Mouse (Mus musculus) liver, embryonic 15.5 days (tissue): ENCODE measurements around the gene Gatad2a. TPM values are rescaled to one million over a fixed set of nuclear protein-coding genes. Genes with fewer than 3 reads are reported as not detected.
"Not testable (repeated sequence)": the region's sequence is repeated elsewhere in the genome, so short reads cannot be mapped to it uniquely, and the experiment has no call there.

ENCODE experiments used
- ATAC-seq: fragments of 200-750 bp; cut with Nextera tagmentation; 2 replicates; pipeline ENCODE4 v1.8.0; 2017; ENCODE audit warnings: moderate number of reproducible peaks, mild to moderate bottlenecking, moderate library complexity; ENCODE audit not compliant: insufficient read depth
- H3K27ac ChIP-seq: fragments of 300-500 bp; sonication (generic); replicated peaks from 2 replicates; pipeline ENCODE4 v1.5.1; 2015; ENCODE audit warnings: mild to moderate bottlenecking, inconsistent platforms
- H3K27me3 ChIP-seq: fragments of 300-500 bp; sonication (generic); 2 replicates; pipeline ENCODE4 v1.6.1; 2015; ENCODE audit warnings: mild to moderate bottlenecking, inconsistent platforms
- H3K36me3 ChIP-seq: fragments of 300-500 bp; sonication (generic); replicated peaks from 2 replicates; pipeline ENCODE4 v1.6.1; 2015; ENCODE audit warnings: moderate library complexity, mild to moderate bottlenecking, inconsistent platforms
- H3K4me1 ChIP-seq: fragments of 300-500 bp; sonication (generic); replicated peaks from 2 replicates; pipeline ENCODE4 v1.6.1; 2015; ENCODE audit warnings: inconsistent platforms
- H3K4me2 ChIP-seq: fragments of 300-500 bp; sonication (generic); 2 replicates; pipeline ENCODE4 v1.6.1; 2015; ENCODE audit warnings: moderate library complexity, mild to moderate bottlenecking, inconsistent platforms
- H3K4me3 ChIP-seq: fragments of 300-500 bp; sonication (generic); replicated peaks from 2 replicates; pipeline ENCODE4 v1.5.1; 2015; ENCODE audit warnings: mild to moderate bottlenecking, inconsistent platforms
- H3K9ac ChIP-seq: fragments of 300-500 bp; sonication (generic); 2 replicates; pipeline ENCODE4 v1.6.1; 2015; ENCODE audit warnings: moderate library complexity, mild to moderate bottlenecking, inconsistent platforms
- H3K9me3 ChIP-seq: fragments of 300-500 bp; sonication (generic); replicated peaks from 2 replicates; pipeline ENCODE4 v1.6.1; 2016; ENCODE audit warnings: inconsistent platforms
- WGBS: fragments of 180-500 bp; shearing (Covaris S2); methylation state at CpG from one replicate; pipeline ENCODE4 v1.1.7; 2015; ENCODE audit warnings: mixed read lengths; ENCODE audit not compliant: insufficient replicate concordance; 5-methylcytosine and 5-hydroxymethylcytosine counted together
- polyA plus RNA-seq: library from polyadenylated mRNA; unstranded; fragments of >200 nt; fragmentation: Nextera tagmentation; extraction: Ambion mirVana; gene quantifications from 2 replicates; pipeline ENCODE4 v1.2.1, GENCODE M21; 2015

Gene Gatad2a
- polyA plus RNA-seq, 1 experiment from 2014 or later: 28.0 TPM

GRCm38 (mm10) chr8:70012350-70012749, 16.2 kb upstream of the Gatad2a start:
- ATAC-seq: no peak
- Histone ChIP-seq H3K27ac (no peak overlapping the region), H3K36me3 (peaks cover 12% of the 10 kb centered on the region), H3K9me3 (no peaks in the 10 kb centered on the region), H3K4me3 (no peak overlapping the region), H3K27me3 (no peaks in the 10 kb centered on the region), H3K9ac (no peak overlapping the region), H3K4me1 (peaks cover 4% of the 10 kb centered on the region; the same call in 1 of the 2 replicates), H3K4me2 (no peak overlapping the region)
- WGBS: 52% methylated on average over 3 of the region's 3 CpGs

GRCm38 (mm10) chr8:70010796-70011195, 14.6 kb upstream of the Gatad2a start:
- not testable (repeated sequence) for H3K4me1 ChIP-seq, H3K4me2 ChIP-seq, H3K4me3 ChIP-seq, H3K27me3 ChIP-seq, H3K27ac ChIP-seq, ATAC-seq, H3K9me3 ChIP-seq, H3K36me3 ChIP-seq, H3K9ac ChIP-seq
- WGBS: 78% methylated on average over 14 of the region's 14 CpGs

GRCm38 (mm10) chr8:70005178-70005577, 9.0 kb upstream of the Gatad2a start:
- H3K36me3 ChIP-seq: no peaks in the 10 kb centered on the region
- H3K4me3 ChIP-seq: no peak overlapping the region
- H3K27me3 ChIP-seq: no peaks in the 10 kb centered on the region
- H3K9ac ChIP-seq: no peak overlapping the region
- 26% methylated on average over 2 of the region's 2 CpGs for WGBS
- no peaks in the 10 kb centered on the region for H3K9me3 ChIP-seq
- no peak overlapping the region for H3K4me2 ChIP-seq
- H3K27ac ChIP-seq: no peak overlapping the region
- ATAC-seq: no peak
- H3K4me1 ChIP-seq: peaks cover 34% of the 10 kb centered on the region

- H3K4me3 ChIP-seq: no peak overlapping the region
- no peaks in the 10 kb centered on the region for H3K9me3 ChIP-seq
- no peak overlapping the region for H3K4me2 ChIP-seq
- H3K27ac ChIP-seq: no peak overlapping the region
- H3K36me3 ChIP-seq: no peaks in the 10 kb centered on the region
- no peak for ATAC-seq
- H3K9ac ChIP-seq: no peak overlapping the region
- peaks cover 34% of the 10 kb centered on the region for H3K4me1 ChIP-seq
- H3K27me3 ChIP-seq: no peaks in the 10 kb centered on the region
Measured at GRCm38 (mm10) chr8:70004345-70004744, 8.2 kb upstream of the Gatad2a start.

- no peaks in the 10 kb centered on the region for H3K27me3 ChIP-seq
- H3K4me3 ChIP-seq: no peak overlapping the region
- H3K4me2 ChIP-seq: no peak overlapping the region
- H3K9me3 ChIP-seq: no peaks in the 10 kb centered on the region
- H3K9ac ChIP-seq: no peak overlapping the region
- H3K36me3 ChIP-seq: no peaks in the 10 kb centered on the region
- no peak for ATAC-seq
- no peak overlapping the region for H3K27ac ChIP-seq
- 38% methylated on average over 4 of the region's 4 CpGs for WGBS
- peaks cover 30% of the 10 kb centered on the region for H3K4me1 ChIP-seq
Measured at GRCm38 (mm10) chr8:70003204-70003657, 7.0 kb upstream of the Gatad2a start.

GRCm38 (mm10) chr8:70001892-70002191, 5.7 kb upstream of the Gatad2a start:
- WGBS: 18% methylated on average over 7 of the region's 7 CpGs
- ATAC-seq: not testable (repeated sequence)

GRCm38 (mm10) chr8:70001176-70001891, 5.2 kb upstream of the Gatad2a start:
- ATAC-seq: peak; percentile 74
- WGBS: under 1% methylated on average over 16 of the region's 16 CpGs

More at GRCm38 (mm10) chr8:70001892-70002191, 5.7 kb upstream of the Gatad2a start:
- H3K4me2 ChIP-seq: peak overlapping the region; percentile 77
- H3K9ac ChIP-seq: 0 out of 2 replicates have a peak overlapping the region, but pooled peaks have one; percentile 46
- peak overlapping the region; percentile 43 for H3K4me3 ChIP-seq
- peaks cover 35% of the 10 kb centered on the region for H3K4me1 ChIP-seq
- not testable (repeated sequence) for H3K9me3 ChIP-seq, H3K36me3 ChIP-seq, H3K27me3 ChIP-seq
- H3K27ac ChIP-seq: peak overlapping the region; percentile 84

GRCm38 (mm10) chr8:70000226-70000625, 4.0 kb upstream of the Gatad2a start:
- H3K27ac ChIP-seq: no peak overlapping the region
- H3K4me1 ChIP-seq: peaks cover 38% of the 10 kb centered on the region
- no peaks in the 10 kb centered on the region for H3K36me3 ChIP-seq
- no peak for ATAC-seq
- H3K4me2 ChIP-seq: no peak overlapping the region
- H3K9ac ChIP-seq: no peak overlapping the region
- 81% methylated on average over 2 of the region's 2 CpGs for WGBS
- no peaks in the 10 kb centered on the region for H3K27me3 ChIP-seq
- no peaks in the 10 kb centered on the region for H3K9me3 ChIP-seq
- H3K4me3 ChIP-seq: no peak overlapping the region

More at GRCm38 (mm10) chr8:70001176-70001891, 5.2 kb upstream of the Gatad2a start:
- peak overlapping the region; percentile 84 for H3K27ac ChIP-seq
- H3K27me3 ChIP-seq: no peaks in the 10 kb centered on the region
- no peaks in the 10 kb centered on the region for H3K9me3 ChIP-seq
- H3K4me1 ChIP-seq: peaks cover 39% of the 10 kb centered on the region
- peak overlapping the region; percentile 46 for H3K9ac ChIP-seq
- no peaks in the 10 kb centered on the region for H3K36me3 ChIP-seq
- H3K4me3 ChIP-seq: peak overlapping the region; percentile 43
- peak overlapping the region; percentile 77 for H3K4me2 ChIP-seq

- Histone ChIP-seq H3K9me3 (no peaks in the 10 kb centered on the region), H3K36me3 (no peaks in the 10 kb centered on the region), H3K27me3 (no peaks in the 10 kb centered on the region), H3K27ac (no peak overlapping the region), H3K9ac (no peak overlapping the region), H3K4me1 (peaks cover 46% of the 10 kb centered on the region), H3K4me3 (no peak overlapping the region), H3K4me2 (no peak overlapping the region)
- no peak for ATAC-seq
- WGBS: 85% methylated on average over 4 of the region's 4 CpGs
Measured at GRCm38 (mm10) chr8:69999236-69999635, 3.1 kb upstream of the Gatad2a start.

- no peak overlapping the region for H3K4me3 ChIP-seq
- H3K27ac ChIP-seq: no peak overlapping the region
- WGBS: 78% methylated on average over 3 of the region's 3 CpGs
- H3K4me2 ChIP-seq: no peak overlapping the region
- H3K36me3 ChIP-seq: no peaks in the 10 kb centered on the region
- no peaks in the 10 kb centered on the region for H3K9me3 ChIP-seq
- H3K27me3 ChIP-seq: no peaks in the 10 kb centered on the region
- peaks cover 52% of the 10 kb centered on the region for H3K4me1 ChIP-seq
- ATAC-seq: no peak
- no peak overlapping the region for H3K9ac ChIP-seq
Measured at GRCm38 (mm10) chr8:69998706-69999105, 2.5 kb upstream of the Gatad2a start.

- Histone ChIP-seq H3K9ac (peak overlapping the region; percentile 87), H3K27ac (peak overlapping the region; percentile 96), H3K9me3 (no peaks in the 10 kb centered on the region), H3K36me3 (peaks cover 10% of the 10 kb centered on the region), H3K4me1 (peaks cover 46% of the 10 kb centered on the region), H3K4me2 (peak overlapping the region; percentile 96), H3K4me3 (peak overlapping the region; percentile 68), H3K27me3 (no peaks in the 10 kb centered on the region)
- WGBS: 5% methylated on average over 35 of the region's 35 CpGs
- no peak for ATAC-seq
Measured at GRCm38 (mm10) chr8:69996589-69997285, 553 bp upstream of the Gatad2a start.
